Mouse (Mus musculus): ENCODE results near the gene Inha.

DNA sequence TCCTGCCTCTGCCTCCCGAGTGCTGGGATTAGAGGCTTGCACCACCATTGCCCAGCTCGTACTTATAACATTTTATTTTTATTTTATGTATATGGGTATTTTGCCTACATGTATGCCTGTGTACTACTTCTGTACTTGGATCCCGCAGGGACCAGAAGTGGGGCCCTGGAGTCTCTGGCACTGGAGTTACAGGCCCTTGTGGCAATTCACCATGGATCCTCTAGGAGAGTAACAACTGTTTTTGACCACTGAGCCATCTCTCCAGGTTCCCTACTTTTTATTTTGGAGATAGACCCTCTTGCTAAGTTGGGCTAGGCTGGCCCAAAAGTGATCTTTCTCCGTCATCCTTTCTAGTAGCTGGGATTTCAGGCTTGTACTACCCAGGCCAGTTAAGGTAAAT lies 11.6 kb downstream of the Inha start:
- TF ChIP-seq POLR2A (IDR thresholded peaks at IDR 0.05; ENCODE audit: borderline replicate concordance, extremely low read depth, insufficient read depth, insufficient read length, poor library complexity, severe bottlenecking) (no peak), CTCF (IDR thresholded peaks at IDR 0.05; ENCODE audit: borderline replicate concordance, extremely low read depth, insufficient read depth, insufficient read length) (no peak)

Measured in brain, embryonic 14.5 days (tissue).